ENCODE assay signal across 18 mouse cellular contexts in genomic region chr6:126334258-126334657, GRCm38 (mm10).
DNase-seq lines count a peak whose midpoint lies in the region; ATAC-seq lines count a peak whose summit lies in the region.
"Had no signal": no experiment of that assay in that cellular context is flagged by ENCODE, and none has a peak within 500 bp of the region (broad histone marks: within the 10 kb centered on the region; RNA-seq: fewer than 3 reads in every experiment).

No protein-coding gene starts in this region.

- no peaks in the 10 kb centered on the region for H3K36me3 ChIP-seq in forebrain, embryonic 14.5 days (ENCODE audit: control insufficient read depth, insufficient read depth, low read length)
- no peaks in the 10 kb centered on the region for H3K36me3 ChIP-seq in forebrain, embryonic 13.5 days (ENCODE audit: poor library complexity, severe bottlenecking)
- H3K36me3 ChIP-seq: liver, embryonic 13.5 days; neural tube, embryonic 15.5 days had no signal

- no peaks in the 10 kb centered on the region; the same call in 1 of the 2 replicates for H3K4me1 ChIP-seq in forebrain, embryonic 14.5 days (ENCODE audit: control insufficient read depth, insufficient read depth, low read length)
- H3K4me1 ChIP-seq in forebrain, embryonic 13.5 days, result no peaks in the 10 kb centered on the region
- H3K4me1 ChIP-seq: liver, embryonic 13.5 days; megakaryocyte, embryonic 14.5 days; neural tube, embryonic 15.5 days had no signal

- no peaks in the 10 kb centered on the region for H3K9me3 ChIP-seq in forebrain, embryonic 14.5 days (replicated peaks; ENCODE audit: control insufficient read depth, low read length)
- no peaks in the 10 kb centered on the region for H3K9me3 ChIP-seq in forebrain, embryonic 13.5 days (replicated peaks)
- H3K9me3 ChIP-seq: liver, embryonic 13.5 days; megakaryocyte, embryonic 14.5 days; neural tube, embryonic 15.5 days had no signal

- no peaks in the 10 kb centered on the region for H3K27me3 ChIP-seq in forebrain, embryonic 14.5 days (replicated peaks; ENCODE audit: control insufficient read depth, insufficient read depth, low read length)
- H3K27me3 ChIP-seq in forebrain, embryonic 13.5 days, result no peaks in the 10 kb centered on the region
- H3K27me3 ChIP-seq: liver, embryonic 13.5 days; megakaryocyte, embryonic 14.5 days; neural tube, embryonic 15.5 days had no signal

- WGBS in forebrain, embryonic 14.5 days, result 63% methylated on average over 8 of the region's 8 CpGs
- WGBS in forebrain, embryonic 13.5 days, result 66% methylated on average over 8 of the region's 8 CpGs

- H3K4me2 ChIP-seq in forebrain, embryonic 14.5 days (ENCODE audit: low read length), result no peak overlapping the region
- H3K4me2 ChIP-seq in forebrain, embryonic 13.5 days, result no peak overlapping the region
- H3K4me2 ChIP-seq: heart, embryonic 11.5 days; liver, embryonic 13.5 days; neural tube, embryonic 15.5 days had no signal

- DNase-seq in forebrain, embryonic 14.5 days (ENCODE audit: low spot score), result peak; percentile 36
- peak; percentile 74 for DNase-seq in brain, adult 2 months (ENCODE audit: low read depth, low spot score)
- peak; percentile 36 to 41 for DNase-seq in left cerebral cortex, adult 18-20 months (ENCODE audit: low spot score in 2 of 2)
- peak; percentile 66 to 83 for DNase-seq in right cerebral cortex, postnatal 10 days (ENCODE audit: low spot score in 2 of 2)
- no peak for DNase-seq in thymus, postnatal 4 days
- no peak for DNase-seq in lung, postnatal 10 days
- DNase-seq: adrenal gland, postnatal 25 days; cerebellum, postnatal 36 days; gastrocnemius, postnatal 36 days; kidney, adult 11 months; kidney, postnatal 14 days; liver, embryonic 13.5 days had no signal

- H3K4me3 ChIP-seq in forebrain, embryonic 14.5 days (ENCODE audit: low read depth, low read length), result no peak overlapping the region
- no peak overlapping the region for H3K4me3 ChIP-seq in forebrain, embryonic 13.5 days
- H3K4me3 ChIP-seq: liver, embryonic 13.5 days; megakaryocyte, embryonic 14.5 days; neural tube, embryonic 15.5 days had no signal

- no peak for ATAC-seq in forebrain, embryonic 14.5 days
- ATAC-seq in forebrain, embryonic 13.5 days, result no peak
- ATAC-seq in megakaryocyte-erythroid progenitor cell, adult 5-6 weeks (replicated peaks; ENCODE audit: low FRiP score, low TSS enrichment, poor library complexity, severe bottlenecking), result no peak
- ATAC-seq: hindbrain, embryonic 16.5 days had no signal

- no peak overlapping the region for H3K9ac ChIP-seq in forebrain, embryonic 14.5 days (ENCODE audit: low read length)
- no peak overlapping the region for H3K9ac ChIP-seq in forebrain, embryonic 13.5 days
- H3K9ac ChIP-seq: liver, embryonic 13.5 days; neural tube, embryonic 15.5 days had no signal

- no peak overlapping the region for H3K27ac ChIP-seq in forebrain, embryonic 14.5 days (ENCODE audit: low read depth, low read length)
- H3K27ac ChIP-seq in forebrain, embryonic 13.5 days, result no peak overlapping the region
- H3K27ac ChIP-seq: liver, embryonic 13.5 days; neural tube, embryonic 15.5 days had no signal

Comparison
In these comparisons a context has a peak if more than half of its experiments do, and no peak if none do; other contexts are left out.
1. DNase-seq: peak in forebrain, embryonic 14.5 days (single experiment), brain, adult 2 months (single experiment), left cerebral cortex, adult 18-20 months (2 of 2) and right cerebral cortex, postnatal 10 days (2 of 2); none in thymus, postnatal 4 days (single experiment) and lung, postnatal 10 days (single experiment).